Mouse (Mus musculus): Measurements from ENCODE around the gene Trarg1.

DNA sequence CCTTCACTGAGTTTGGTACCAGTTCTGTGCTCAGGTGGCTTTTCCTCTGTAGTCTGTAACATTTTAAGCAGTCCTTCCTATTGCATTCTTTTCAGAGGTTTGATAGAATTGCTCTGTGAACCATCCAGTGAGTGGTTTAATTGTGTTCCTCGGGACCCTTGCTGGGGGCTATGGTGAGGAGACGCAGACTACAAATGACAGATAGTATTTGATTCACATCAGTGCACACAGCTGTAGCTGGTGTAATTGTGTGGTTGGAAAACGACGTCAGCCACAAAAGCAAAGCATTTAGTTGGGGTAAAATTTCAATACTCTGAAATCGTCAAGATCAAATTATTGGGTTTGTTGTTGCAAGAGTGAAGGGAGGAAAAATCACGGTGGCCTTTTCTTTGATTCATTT is 35.4 kb upstream of the Trarg1 start:
- TF ChIP-seq POLR2A (IDR thresholded peaks at IDR 0.05; ENCODE audit: insufficient read depth, low read length) (no peak), CTCF (IDR thresholded peaks at IDR 0.05; ENCODE audit: low read depth, low read length) (no peak)

All from ES-Bruce4 (cell line).